25 mouse cellular contexts compared by ENCODE assay signal in genomic region chr12:83949043-83949442, GRCm38 (mm10). TPM values are rescaled to one million over a fixed set of nuclear protein-coding genes. Genes with fewer than 3 reads are reported as not detected.
A peak's percentile ranks its signal among the peaks of the same experiment; 100 is the strongest.
DNase-seq lines count a peak whose midpoint lies in the region; ATAC-seq and TF ChIP-seq lines count a peak whose summit lies in the region.
"Had no signal": no experiment of that assay in that cellular context is flagged by ENCODE, and none has a peak within 500 bp of the region (broad histone marks: within the 10 kb centered on the region; RNA-seq: fewer than 3 reads in every experiment).

No protein-coding gene starts in this region.

- no peak overlapping the region for H3K9ac ChIP-seq in heart, embryonic 13.5 days
- H3K9ac ChIP-seq in liver, embryonic 14.5 days (replicated peaks): no peak overlapping the region
- H3K9ac ChIP-seq in hindbrain, embryonic 14.5 days: no peak overlapping the region
- H3K9ac ChIP-seq: embryonic facial prominence, embryonic 15.5 days; forebrain, embryonic 13.5 days; limb, embryonic 15.5 days; midbrain, embryonic 15.5 days had no signal

- H3K9me3 ChIP-seq in heart, embryonic 13.5 days: no peaks in the 10 kb centered on the region
- no peaks in the 10 kb centered on the region for H3K9me3 ChIP-seq in liver, embryonic 14.5 days (ENCODE audit: control insufficient read depth, low read length)
- no peaks in the 10 kb centered on the region for H3K9me3 ChIP-seq in hindbrain, embryonic 14.5 days (ENCODE audit: control insufficient read depth, low read length)
- H3K9me3 ChIP-seq: embryonic facial prominence, embryonic 15.5 days; forebrain, embryonic 13.5 days; limb, embryonic 15.5 days; midbrain, embryonic 15.5 days had no signal

- H3K4me3 ChIP-seq in heart, embryonic 13.5 days: no peak overlapping the region
- H3K4me3 ChIP-seq in liver, embryonic 14.5 days (ENCODE audit: insufficient read depth in 1 of 2, low read depth in 2 of 2, low read length in 2 of 2): peak overlapping the region in 1 of 2 experiments; percentile 23; a peak in 1 of 4 replicates
- no peak overlapping the region for H3K4me3 ChIP-seq in hindbrain, embryonic 14.5 days (replicated peaks; ENCODE audit: low read length)
- H3K4me3 ChIP-seq: midbrain, embryonic 15.5 days had no signal

- no peak for TF ChIP-seq CTCF in liver, embryonic 14.5 days (IDR thresholded peaks at IDR 0.05; ENCODE audit: low read depth)

- H3K4me2 ChIP-seq in heart, embryonic 13.5 days: peak overlapping the region; percentile 99; the same call in 1 of the 2 replicates
- peak overlapping the region; percentile 80 for H3K4me2 ChIP-seq in liver, embryonic 14.5 days (ENCODE audit: low read depth)
- no peak overlapping the region for H3K4me2 ChIP-seq in hindbrain, embryonic 14.5 days (replicated peaks)

- no peak for ATAC-seq in heart, embryonic 13.5 days (ENCODE audit: extremely low read depth, insufficient number of reproducible peaks, low FRiP score, low TSS enrichment)
- ATAC-seq in liver, embryonic 14.5 days (ENCODE audit: insufficient read depth): peak; percentile 38; the same call in 1 of the 2 replicates
- ATAC-seq in megakaryocyte-erythroid progenitor cell, adult 5-6 weeks (replicated peaks; ENCODE audit: low FRiP score, low TSS enrichment, poor library complexity, severe bottlenecking): peak; percentile 54
- no peak for ATAC-seq in hindbrain, embryonic 14.5 days (ENCODE audit: low FRiP score)
- ATAC-seq: forebrain, embryonic 13.5 days; hindbrain, embryonic 16.5 days; midbrain, embryonic 15.5 days had no signal

- H3K27ac ChIP-seq in heart, embryonic 13.5 days (replicated peaks): no peak overlapping the region
- H3K27ac ChIP-seq in liver, embryonic 14.5 days: no peak overlapping the region
- H3K27ac ChIP-seq in hindbrain, embryonic 14.5 days: no peak overlapping the region
- H3K27ac ChIP-seq: embryonic facial prominence, embryonic 15.5 days; forebrain, embryonic 13.5 days; limb, embryonic 15.5 days; midbrain, embryonic 15.5 days had no signal

- H3K4me1 ChIP-seq in heart, embryonic 13.5 days: peaks cover 37% of the 10 kb centered on the region
- H3K4me1 ChIP-seq in liver, embryonic 14.5 days (replicated peaks; ENCODE audit: control insufficient read depth in 2 of 2, insufficient read depth in 2 of 2, low read length in 1 of 2): peaks cover 13 to 41% of the 10 kb centered on the region in 2 experiments
- H3K4me1 ChIP-seq in hindbrain, embryonic 14.5 days (replicated peaks; ENCODE audit: control insufficient read depth, insufficient read depth, low read length): peaks cover 21% of the 10 kb centered on the region

- TF ChIP-seq EP300 in liver, embryonic 14.5 days (IDR thresholded peaks at IDR 0.05; ENCODE audit: low read depth): no peak

- 47% methylated on average over 4 of the region's 4 CpGs for WGBS in heart, embryonic 13.5 days
- 10% methylated on average over 4 of the region's 4 CpGs for WGBS in liver, embryonic 14.5 days (ENCODE audit: insufficient replicate concordance)
- WGBS in hindbrain, embryonic 14.5 days: 91% methylated on average over 4 of the region's 4 CpGs

- no peaks in the 10 kb centered on the region for H3K27me3 ChIP-seq in heart, embryonic 13.5 days (replicated peaks)
- no peaks in the 10 kb centered on the region for H3K27me3 ChIP-seq in liver, embryonic 14.5 days (ENCODE audit: control insufficient read depth, insufficient read depth, low read length)
- no peaks in the 10 kb centered on the region for H3K27me3 ChIP-seq in hindbrain, embryonic 14.5 days (ENCODE audit: control insufficient read depth, insufficient read depth, low read length)
- H3K27me3 ChIP-seq: embryonic facial prominence, embryonic 15.5 days; forebrain, embryonic 13.5 days; limb, embryonic 15.5 days; midbrain, embryonic 15.5 days had no signal

- H3K36me3 ChIP-seq in heart, embryonic 13.5 days: peaks cover 21% of the 10 kb centered on the region
- H3K36me3 ChIP-seq in liver, embryonic 14.5 days (replicated peaks; ENCODE audit: control insufficient read depth, insufficient read depth, low read depth): no peaks in the 10 kb centered on the region
- peaks cover 10% of the 10 kb centered on the region; the same call in 1 of the 2 replicates for H3K36me3 ChIP-seq in hindbrain, embryonic 14.5 days (replicated peaks; ENCODE audit: control insufficient read depth, insufficient read depth)

- no peak for DNase-seq in heart, adult 11 months
- DNase-seq in c-Kit-positive CD71-positive TER-119-positive erythroid progenitor cells, embryonic 14.5 days (ENCODE audit: low spot score): peak; percentile 68
- DNase-seq in liver, embryonic 14.5 days (ENCODE audit: low read depth in 3 of 3, low spot score in 3 of 3): peak; percentile 52 to 62 (median 60)
- no peak for DNase-seq in hindbrain, embryonic 14.5 days (ENCODE audit: low spot score)
- no peak for DNase-seq in spleen, adult 12 weeks (ENCODE audit: low spot score)
- DNase-seq in adrenal gland, postnatal 36 days: no peak
- DNase-seq: adrenal gland, postnatal 10 days; cerebellum, postnatal 10 days; gastrocnemius, postnatal 36 days; kidney, adult 2 months; kidney, postnatal 25 days; retina, postnatal 1 day; right cerebral cortex, postnatal 4 days had no signal

RNA-seq across cellular contexts. Expression of gene Riox1, which starts 1.4 kb away (rescaled TPM):
- polyA plus RNA-seq in heart, embryonic 13.5 days (2015; fragmentation: Nextera tagmentation; extraction: Ambion mirVana): 8.3 and 8.7 TPM in 2 replicates
- polyA plus RNA-seq in liver, embryonic 14.5 days (2012; rRNA removed): 7.8 and 8.1 TPM in 2 replicates
- 6.8 and 7.3 TPM in 2 replicates for polyA plus RNA-seq in liver, embryonic 14.5 days (2014; fragmentation: Nextera tagmentation; extraction: Ambion mirVana)
- total RNA-seq in megakaryocyte-erythroid progenitor cell, adult 5-6 weeks (2014; fragmentation: Nextera tagmentation): 15.3 and 18.2 TPM in 2 replicates
- 12.5 and 15.5 TPM in 2 replicates for total RNA-seq in megakaryocyte-erythroid progenitor cell, adult 5-6 weeks (2017)
- polyA plus RNA-seq in hindbrain, embryonic 14.5 days (2014; fragmentation: Nextera tagmentation; extraction: Ambion mirVana): 12.4 and 15.0 TPM in 2 replicates
- 10 to 100 TPM; 15.4 to 17.3 TPM for total RNA-seq in adrenal gland, postnatal 36 days (2021)

RNA-seq across cellular contexts. Expression of gene Numb, which starts 27.3 kb away (rescaled TPM):
- 28.1 and 32.2 TPM in 2 replicates for polyA plus RNA-seq in heart, embryonic 13.5 days (2015; fragmentation: Nextera tagmentation; extraction: Ambion mirVana)
- 13.1 and 14.0 TPM in 2 replicates for polyA plus RNA-seq in liver, embryonic 14.5 days (2012; rRNA removed)
- 9.7 and 11.3 TPM in 2 replicates for polyA plus RNA-seq in liver, embryonic 14.5 days (2014; fragmentation: Nextera tagmentation; extraction: Ambion mirVana)
- total RNA-seq in megakaryocyte-erythroid progenitor cell, adult 5-6 weeks (2014; fragmentation: Nextera tagmentation): 14.6 and 24.8 TPM in 2 replicates
- 8.8 and 11.7 TPM in 2 replicates for total RNA-seq in megakaryocyte-erythroid progenitor cell, adult 5-6 weeks (2017)
- 16.0 and 17.7 TPM in 2 replicates for polyA plus RNA-seq in hindbrain, embryonic 14.5 days (2014; fragmentation: Nextera tagmentation; extraction: Ambion mirVana)
- 10 to 100 TPM; 46.2 to 49.9 TPM for total RNA-seq in adrenal gland, postnatal 36 days (2021)

RNA-seq across cellular contexts. Expression of gene Heatr4, which starts 35.6 kb away (rescaled TPM):
- not detected in 2 replicates for polyA plus RNA-seq in heart, embryonic 13.5 days (2015; fragmentation: Nextera tagmentation; extraction: Ambion mirVana)
- not detected in 2 replicates for polyA plus RNA-seq in liver, embryonic 14.5 days (2012; rRNA removed)
- not detected in 2 replicates for polyA plus RNA-seq in liver, embryonic 14.5 days (2014; fragmentation: Nextera tagmentation; extraction: Ambion mirVana)
- total RNA-seq in megakaryocyte-erythroid progenitor cell, adult 5-6 weeks (2014; fragmentation: Nextera tagmentation): not detected in 2 replicates
- not detected in 2 replicates for total RNA-seq in megakaryocyte-erythroid progenitor cell, adult 5-6 weeks (2017)
- not detected in 2 replicates for polyA plus RNA-seq in hindbrain, embryonic 14.5 days (2014; fragmentation: Nextera tagmentation; extraction: Ambion mirVana)
- not detected for total RNA-seq in adrenal gland, postnatal 36 days (2021)
- total RNA-seq: adrenal gland, postnatal 10 days; gastrocnemius, postnatal 36 days; heart, postnatal 25 days; layer of hippocampus, postnatal 25 days; left cerebral cortex, postnatal 25 days; neutrophil, adult 5-6 weeks had no signal
- polyA plus RNA-seq: embryonic facial prominence, embryonic 15.5 days; heart, embryonic 11.5 days; hindbrain, embryonic 16.5 days; kidney, adult 2 months; limb, embryonic 15.5 days had no signal

RNA-seq across cellular contexts. Expression of gene Acot2, which starts 38.6 kb away (rescaled TPM):
- 55.7 and 61.2 TPM in 2 replicates for polyA plus RNA-seq in heart, embryonic 13.5 days (2015; fragmentation: Nextera tagmentation; extraction: Ambion mirVana)
- polyA plus RNA-seq in liver, embryonic 14.5 days (2012; rRNA removed): 2.7 and 2.9 TPM in 2 replicates
- 5.5 and 6.0 TPM in 2 replicates for polyA plus RNA-seq in liver, embryonic 14.5 days (2014; fragmentation: Nextera tagmentation; extraction: Ambion mirVana)
- 10.3 and 11.5 TPM in 2 replicates for total RNA-seq in megakaryocyte-erythroid progenitor cell, adult 5-6 weeks (2014; fragmentation: Nextera tagmentation)
- 17.8 and 18.6 TPM in 2 replicates for total RNA-seq in megakaryocyte-erythroid progenitor cell, adult 5-6 weeks (2017)
- 9.8 and 13.8 TPM in 2 replicates for polyA plus RNA-seq in hindbrain, embryonic 14.5 days (2014; fragmentation: Nextera tagmentation; extraction: Ambion mirVana)
- total RNA-seq in adrenal gland, postnatal 36 days (2021): 10 to 100 TPM; 22.0 to 26.7 TPM

Comparison
In these comparisons a context has a peak if more than half of its experiments do, and no peak if none do; other contexts are left out.
1. ATAC-seq: peak in liver, embryonic 14.5 days (single experiment) and megakaryocyte-erythroid progenitor cell, adult 5-6 weeks (single experiment); none in heart, embryonic 13.5 days (single experiment) and hindbrain, embryonic 14.5 days (single experiment).
2. DNase-seq: peak in c-Kit-positive CD71-positive TER-119-positive erythroid progenitor cells, embryonic 14.5 days (single experiment) and liver, embryonic 14.5 days (3 of 3); none in heart, adult 11 months (single experiment), hindbrain, embryonic 14.5 days (single experiment), spleen, adult 12 weeks (single experiment) and adrenal gland, postnatal 36 days (0 of 2).